In genomic region chr8:110846405-110847170, GRCm38 (mm10) we compare ENCODE assay signal across 7 mouse cellular contexts. TPM values are rescaled to one million over a fixed set of nuclear protein-coding genes. Genes with fewer than 3 reads are reported as not detected.
DNase-seq lines count a peak whose midpoint lies in the region; ATAC-seq lines count a peak whose summit lies in the region.

TSS of gene Cog4 (plus strand) at chr8:110846600.
TSS of gene Sf3b3 (minus strand) at chr8:110846787.

- peak within 1 kb of the TSS; percentile 95 for H3K4me3 ChIP-seq in intestine, embryonic 16.5 days (ENCODE audit: low read length)
- peak within 1 kb of the TSS; percentile 96 for H3K4me3 ChIP-seq in midbrain, embryonic 11.5 days (ENCODE audit: low read depth, low read length)

- 0% methylated on average over 53 of the region's 53 CpGs for whole genome bisulfite sequencing in intestine, embryonic 16.5 days
- under 1% methylated on average over 53 of the region's 53 CpGs for WGBS in midbrain, embryonic 11.5 days

- intact Hi-C loops in left cerebral cortex, postnatal 36 days (cut with DNase I) = loop anchor here (2.0 to 10.0 kb wide), 2 partner anchors 92 to 202 kb away; no protein-coding TSS in a partner anchor

- ATAC-seq in intestine, embryonic 16.5 days = peak; percentile 88
- peak; percentile 92 for ATAC-seq in midbrain, embryonic 11.5 days (ENCODE audit: low FRiP score)

- no peaks in the 10 kb centered on the region for H3K9me3 ChIP-seq in intestine, embryonic 16.5 days (ENCODE audit: control insufficient read depth, low read length)
- no peaks in the 10 kb centered on the region for H3K9me3 ChIP-seq in midbrain, embryonic 11.5 days (ENCODE audit: control insufficient read depth, low read length)

- peak; percentile 87 for DNase-seq in adrenal gland, adult 2 months
- peak; percentile 77 for DNase-seq in embryo, embryonic 11.5 days (ENCODE audit: low read depth, low spot score)
- DNase-seq in gastrocnemius, postnatal 4 days (ENCODE audit: low spot score in 2 of 2) = peak; percentile 74 to 85
- peak; percentile 85 to 86 for DNase-seq in left cerebral cortex, postnatal 36 days (ENCODE audit: low spot score in 2 of 2)
- peak; percentile 98 for DNase-seq in midbrain, embryonic 11.5 days (ENCODE audit: low spot score, missing footprints)
- peak; percentile 83 for DNase-seq in skeletal muscle tissue, adult 2 months (ENCODE audit: low read depth, low spot score)

- peaks cover 16% of the 10 kb centered on the region for H3K36me3 ChIP-seq in intestine, embryonic 16.5 days (ENCODE audit: control insufficient read depth, insufficient read depth, low read length)
- H3K36me3 ChIP-seq in midbrain, embryonic 11.5 days (ENCODE audit: control insufficient read depth, insufficient read depth, low read length) = peaks cover 20% of the 10 kb centered on the region

- no peaks in the 10 kb centered on the region for H3K27me3 ChIP-seq in intestine, embryonic 16.5 days (replicated peaks; ENCODE audit: control insufficient read depth, insufficient read depth, low read length)
- H3K27me3 ChIP-seq in midbrain, embryonic 11.5 days (ENCODE audit: control insufficient read depth, insufficient read depth, low read length) = no peaks in the 10 kb centered on the region

- peak within 1 kb of the TSS; percentile 89 for H3K9ac ChIP-seq in intestine, embryonic 16.5 days (ENCODE audit: low read depth, low read length)
- peak within 1 kb of the TSS; percentile 97 for H3K9ac ChIP-seq in midbrain, embryonic 11.5 days (ENCODE audit: low read length)

- H3K4me1 ChIP-seq in intestine, embryonic 16.5 days (ENCODE audit: control insufficient read depth, insufficient read depth, low read length) = peaks cover 15% of the 10 kb centered on the region
- peaks cover 13% of the 10 kb centered on the region for H3K4me1 ChIP-seq in midbrain, embryonic 11.5 days (ENCODE audit: control insufficient read depth, insufficient read depth, low read length)

- H3K27ac ChIP-seq in intestine, embryonic 16.5 days (ENCODE audit: low read length) = peak within 1 kb of the TSS; percentile 76
- H3K27ac ChIP-seq in midbrain, embryonic 11.5 days (ENCODE audit: low read depth, low read length) = peak within 1 kb of the TSS; percentile 85

- peak within 1 kb of the TSS; percentile 79 for H3K4me2 ChIP-seq in intestine, embryonic 16.5 days (ENCODE audit: low read depth, low read length)
- peak within 1 kb of the TSS; percentile 86 for H3K4me2 ChIP-seq in midbrain, embryonic 11.5 days

RNA-seq across cellular contexts. Expression of gene Cog4, which starts in this region (rescaled TPM):
- 10 to 100 TPM; 85.3 to 87.0 TPM for total RNA-seq in adrenal gland, adult 2 months (2021)
- polyA plus RNA-seq in adrenal gland, adult 2 months (2012; rRNA removed) = 21.0 and 21.3 TPM in 2 replicates
- total RNA-seq in gastrocnemius, postnatal 4 days (2021) = 10 to 100 TPM; 59.5 to 66.6 TPM
- polyA plus RNA-seq in intestine, embryonic 16.5 days (2015; fragmentation: Nextera tagmentation; extraction: Ambion mirVana) = 78.5 and 79.3 TPM in 2 replicates
- total RNA-seq in left cerebral cortex, postnatal 36 days (2021) = 10 to 100 TPM; 51.7 to 61.4 TPM
- 65.3 and 70.0 TPM in 2 replicates for polyA plus RNA-seq in midbrain, embryonic 11.5 days (2014; fragmentation: Nextera tagmentation; extraction: Ambion mirVana)

RNA-seq across cellular contexts. Expression of gene Sf3b3, which starts in this region (rescaled TPM):
- 10 to 100 TPM; 64.7 to 65.6 TPM for total RNA-seq in adrenal gland, adult 2 months (2021)
- 13.2 and 21.1 TPM in 2 replicates for polyA plus RNA-seq in adrenal gland, adult 2 months (2012; rRNA removed)
- 10 to 100 TPM; 56.3 to 63.0 TPM for total RNA-seq in gastrocnemius, postnatal 4 days (2021)
- polyA plus RNA-seq in intestine, embryonic 16.5 days (2015; fragmentation: Nextera tagmentation; extraction: Ambion mirVana) = 107 and 114 TPM in 2 replicates
- 10 to 100 TPM; 57.9 to 65.3 TPM for total RNA-seq in left cerebral cortex, postnatal 36 days (2021)
- polyA plus RNA-seq in midbrain, embryonic 11.5 days (2014; fragmentation: Nextera tagmentation; extraction: Ambion mirVana) = 203 and 205 TPM in 2 replicates

Comparison
In these comparisons a context has a peak if more than half of its experiments do, and no peak if none do; other contexts are left out.
1. Peak in every context shown above with its lines: DNase-seq, ATAC-seq, H3K4me3 ChIP-seq and H3K27ac ChIP-seq.